Mouse (Mus musculus): ENCODE data around the gene Vsig10.

GRCm38 (mm10) chr5:117383198-117383597 is 64.3 kb downstream of the Vsig10 start:
- TF ChIP-seq CTCF (IDR thresholded peaks at IDR 0.05; ENCODE audit: extremely low read depth, insufficient read length, insufficient replicate concordance, low read depth, low read length) (no peak), POLR2A (IDR thresholded peaks at IDR 0.05; ENCODE audit: low read depth, low read length) (no peak)

Measured in small intestine, adult 2 months (tissue).